Mouse (Mus musculus) C2C12 (cell line): ENCODE results near the gene Alkbh7. TPM values are rescaled to one million over a fixed set of nuclear protein-coding genes. Genes with fewer than 3 reads are reported as not detected.

Experiments used
- H3K27me3 ChIP-seq: one replicate; pipeline ENCODE4 v1.6.1; 2011; ENCODE audit not compliant: control insufficient read depth, insufficient read depth, insufficient read length
- H3K36me3 ChIP-seq: one replicate; pipeline ENCODE4 v1.6.1; 2011; ENCODE audit not compliant: control insufficient read depth, insufficient read depth
- H3K4me3 ChIP-seq: one replicate; pipeline ENCODE4 v1.5.1; 2011; ENCODE audit warnings: mild to moderate bottlenecking, control low read depth; ENCODE audit not compliant: poor library complexity, insufficient read depth, severe bottlenecking
- H3K79me2 ChIP-seq: one replicate; pipeline ENCODE4 v1.6.1; 2011; ENCODE audit not compliant: control insufficient read depth, insufficient read depth
- H3K79me3 ChIP-seq: one replicate; pipeline ENCODE4 v1.6.1; 2011; ENCODE audit warnings: low read depth, control low read depth
- H3ac ChIP-seq: one replicate; pipeline ENCODE3; 2011; ENCODE audit warnings: low read depth; ENCODE audit not compliant: control insufficient read depth, insufficient read length
- CEBPB ChIP-seq: IDR thresholded peaks from one replicate; pipeline ENCODE4 v1.6.1; 2011; ENCODE audit warnings: low read depth, mild to moderate bottlenecking, control low read depth, moderate library complexity
- CTCF ChIP-seq: IDR thresholded peaks from one replicate; pipeline ENCODE4 v1.5.1; 2011; ENCODE audit not compliant: control insufficient read depth, insufficient read depth, insufficient read length
- FOSL1 ChIP-seq: IDR thresholded peaks from one replicate; pipeline ENCODE4 v1.8.0; 2011; ENCODE audit warnings: mild to moderate bottlenecking, low read length; ENCODE audit not compliant: poor library complexity, insufficient read depth, severe bottlenecking
- MAX ChIP-seq: IDR thresholded peaks from one replicate; pipeline ENCODE4 v1.6.1; 2011; ENCODE audit warnings: mild to moderate bottlenecking, control low read depth
- MYOD1 ChIP-seq: IDR thresholded peaks from one replicate; pipeline ENCODE4 v1.6.1; 2011; ENCODE audit warnings: low read depth; ENCODE audit not compliant: control insufficient read depth, insufficient read length
- MYOG ChIP-seq: IDR thresholded peaks from one replicate; pipeline ENCODE4 v1.6.1; 2011; ENCODE audit not compliant: control insufficient read depth, insufficient read length; ENCODE audit errors: extremely low read depth
- USF1 ChIP-seq: IDR thresholded peaks from one replicate; pipeline ENCODE4 v1.6.1; 2011; ENCODE audit warnings: low read depth, mild to moderate bottlenecking, control low read depth, moderate library complexity
- polyA plus RNA-seq: library from polyadenylated mRNA; unstranded; fragments of >200 nt; fragmentation: generic; extraction: Trizol; gene quantifications from one replicate; pipeline ENCODE4 v1.2.1, GENCODE M21; 2012; ENCODE audit warnings: missing spikeins

Alkbh7 gene
- polyA plus RNA-seq, 1 experiment, result 24.1 TPM

- Histone ChIP-seq H3K79me3 (peaks cover 39% of the 10 kb centered on the region), H3K36me3 (peaks cover 37% of the 10 kb centered on the region), H3K4me3 (peak overlapping the region; percentile 93), H3ac (peak overlapping the region; percentile 93), H3K79me2 (peaks cover 62% of the 10 kb centered on the region), H3K27me3 (no peaks in the 10 kb centered on the region)
- no peak for TF ChIP-seq CTCF
- TF ChIP-seq CEBPB, result no peak
- TF ChIP-seq MYOD1, result no peak
- TF ChIP-seq USF1, result no peak
- no peak for TF ChIP-seq FOSL1
- TF ChIP-seq MYOG, result no peak
- no peak for TF ChIP-seq MAX
These were observed 32.6 kb downstream of the Alkbh7 start for GRCm38 (mm10) chr17:57029691-57030090.

- Histone ChIP-seq H3K79me2 (peaks cover 52% of the 10 kb centered on the region), H3K4me3 (peak within 1 kb of the TSS; percentile 93), H3ac (peak within 1 kb of the TSS; percentile 93), H3K27me3 (no peaks in the 10 kb centered on the region), H3K36me3 (peaks cover 23% of the 10 kb centered on the region), H3K79me3 (peaks cover 39% of the 10 kb centered on the region)
- TF ChIP-seq MAX, result no peak
- TF ChIP-seq CEBPB, result no peak
- no peak for TF ChIP-seq MYOD1
- TF ChIP-seq MYOG, result no peak
- TF ChIP-seq USF1, result peak; percentile 64
- no peak for TF ChIP-seq FOSL1
- no peak for TF ChIP-seq CTCF
These were observed 34.0 kb downstream of the Alkbh7 start, which contains the start of gene Khsrp for GRCm38 (mm10) chr17:57030931-57031660. Gene Khsrp, minus strand, starts transcription at chr17:57031522.

GRCm38 (mm10) chr17:57031661-57032420, 34.7 kb downstream of the Alkbh7 start:
- H3K27me3 ChIP-seq, result peaks cover 2% of the 10 kb centered on the region

GRCm38 (mm10) chr17:57032854-57033253, 35.7 kb downstream of the Alkbh7 start:
- TF ChIP-seq MYOG, result no peak
- no peak for TF ChIP-seq CTCF
- TF ChIP-seq MYOD1, result no peak
- no peak for TF ChIP-seq FOSL1
- no peak for TF ChIP-seq CEBPB
- no peak for TF ChIP-seq MAX
- TF ChIP-seq USF1, result no peak
- Histone ChIP-seq H3K4me3 (no peak overlapping the region), H3ac (no peak overlapping the region), H3K79me2 (peaks cover 34% of the 10 kb centered on the region), H3K79me3 (peaks cover 29% of the 10 kb centered on the region), H3K36me3 (peaks cover 5% of the 10 kb centered on the region), H3K27me3 (peaks cover 5% of the 10 kb centered on the region)

More at GRCm38 (mm10) chr17:57031661-57032420, 34.7 kb downstream of the Alkbh7 start:
- no peak for TF ChIP-seq CEBPB
- TF ChIP-seq MYOG, result no peak
- TF ChIP-seq CTCF, result no peak
- peak; percentile 31 for TF ChIP-seq MAX
- TF ChIP-seq MYOD1, result no peak
- no peak for TF ChIP-seq FOSL1
- peak; percentile 99 for TF ChIP-seq USF1
- peaks cover 45% of the 10 kb centered on the region for H3K79me2 ChIP-seq
- H3K4me3 ChIP-seq, result peak overlapping the region; percentile 29
- peaks cover 39% of the 10 kb centered on the region for H3K79me3 ChIP-seq
- H3K36me3 ChIP-seq, result peaks cover 16% of the 10 kb centered on the region
- peak overlapping the region; percentile 10 for H3ac ChIP-seq

GRCm38 (mm10) chr17:57038978-57039377, 41.8 kb downstream of the Alkbh7 start:
- Histone ChIP-seq H3ac (no peak overlapping the region), H3K4me3 (no peak overlapping the region), H3K79me3 (no peaks in the 10 kb centered on the region), H3K79me2 (no peaks in the 10 kb centered on the region), H3K36me3 (no peaks in the 10 kb centered on the region), H3K27me3 (peaks cover 26% of the 10 kb centered on the region)
- TF ChIP-seq USF1, result no peak
- no peak for TF ChIP-seq MAX
- no peak for TF ChIP-seq MYOG
- no peak for TF ChIP-seq CEBPB
- no peak for TF ChIP-seq MYOD1
- TF ChIP-seq FOSL1, result no peak
- no peak for TF ChIP-seq CTCF
